In the genomic region with DNA sequence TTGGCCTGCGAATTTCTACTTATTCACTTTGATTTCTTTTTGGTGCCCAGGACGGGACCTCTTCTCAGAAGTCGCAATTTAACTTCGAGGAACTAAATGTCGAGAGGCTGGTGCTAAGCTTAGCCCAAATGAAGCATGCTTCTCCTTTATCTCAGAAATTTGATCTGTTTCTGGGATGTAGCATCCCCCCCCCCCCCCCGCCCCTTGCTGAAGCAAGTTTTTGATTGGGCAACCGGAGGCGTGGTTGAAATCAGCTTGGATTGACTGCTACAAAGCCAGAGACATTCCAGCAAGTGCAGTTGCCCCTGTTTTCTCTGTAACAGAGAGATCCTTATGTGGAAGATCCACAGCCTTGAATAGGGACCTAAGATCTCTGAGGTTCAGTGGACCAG, we compare ENCODE assay signal across 7 mouse cellular contexts. TPM values are rescaled to one million over a fixed set of nuclear protein-coding genes. Genes with fewer than 3 reads are reported as not detected.
DNase-seq lines count a peak whose midpoint lies in the region; ATAC-seq lines count a peak whose summit lies in the region.

No protein-coding gene starts in this region.

- intact Hi-C loops in left cerebral cortex, postnatal 25 days (cut with DNase I) = no loop called here

- H3K9me3 ChIP-seq in heart, embryonic 16.5 days (replicated peaks; ENCODE audit: control insufficient read depth, low read length) = no peaks in the 10 kb centered on the region

- ATAC-seq in heart, embryonic 16.5 days (replicated peaks; ENCODE audit: extremely low read depth, insufficient read depth, low FRiP score) = no peak

- DNase-seq in urinary bladder, postnatal 14 days (ENCODE audit: low spot score) = peak; percentile 19
- no peak for DNase-seq in urinary bladder, postnatal 10 days (ENCODE audit: low spot score)
- peak; percentile 23 for DNase-seq in lung, postnatal 14 days
- DNase-seq in B cell, adult 2 months = no peak
- DNase-seq in spleen, postnatal 4 days (ENCODE audit: low spot score in 2 of 2) = no peak
- no peak for DNase-seq in left cerebral cortex, postnatal 25 days (ENCODE audit: low spot score in 2 of 2)

- whole genome bisulfite sequencing in heart, embryonic 16.5 days = 42% methylated on average over 8 of the region's 8 CpGs

- H3K4me2 ChIP-seq in heart, embryonic 16.5 days (ENCODE audit: low read depth, low read length) = peak overlapping the region; percentile 64

- H3K27ac ChIP-seq in heart, embryonic 16.5 days (ENCODE audit: low read length) = no peak overlapping the region

- peak overlapping the region; percentile 60 for H3K9ac ChIP-seq in heart, embryonic 16.5 days (ENCODE audit: low read length)

- H3K4me1 ChIP-seq in heart, embryonic 16.5 days (ENCODE audit: control insufficient read depth, insufficient read depth, low read length) = peaks cover 4% of the 10 kb centered on the region; the same call in 1 of the 2 replicates

- no peaks in the 10 kb centered on the region for H3K27me3 ChIP-seq in heart, embryonic 16.5 days (ENCODE audit: control insufficient read depth, insufficient read depth, low read length)

- peaks cover 9% of the 10 kb centered on the region for H3K36me3 ChIP-seq in heart, embryonic 16.5 days (ENCODE audit: control insufficient read depth, insufficient read depth)

- H3K4me3 ChIP-seq in heart, embryonic 16.5 days (ENCODE audit: low read length) = peak overlapping the region; percentile 48

RNA-seq across cellular contexts. Expression of gene Cutc, which starts 22.8 kb away (rescaled TPM):
- polyA plus RNA-seq in heart, embryonic 16.5 days (2015; fragmentation: Nextera tagmentation; extraction: Ambion mirVana) = 10.6 and 11.4 TPM in 2 replicates
- total RNA-seq in left cerebral cortex, postnatal 25 days (2021) = 1 to 10 TPM; 5.7 to 6.1 TPM

RNA-seq across cellular contexts. Expression of gene Cox15, which starts 22.8 kb away (rescaled TPM):
- polyA plus RNA-seq in heart, embryonic 16.5 days (2015; fragmentation: Nextera tagmentation; extraction: Ambion mirVana) = 12.9 and 13.8 TPM in 2 replicates
- 10 to 100 TPM; 14.1 to 22.3 TPM for total RNA-seq in left cerebral cortex, postnatal 25 days (2021)

RNA-seq across cellular contexts. Expression of gene Entpd7, which starts 40.6 kb away (rescaled TPM):
- 5.1 TPM in 2 replicates for polyA plus RNA-seq in heart, embryonic 16.5 days (2015; fragmentation: Nextera tagmentation; extraction: Ambion mirVana)
- total RNA-seq in left cerebral cortex, postnatal 25 days (2021) = 10 to 100 TPM; 20.3 to 24.0 TPM

RNA-seq across cellular contexts. Expression of gene Abcc2, which starts 52.0 kb away (rescaled TPM):
- polyA plus RNA-seq in heart, embryonic 16.5 days (2015; fragmentation: Nextera tagmentation; extraction: Ambion mirVana) = 0.11 TPM in 1 of 2 replicates, not detected in the other
- total RNA-seq in left cerebral cortex, postnatal 25 days (2021) = under 1 TPM; 0.07 to 0.09 TPM

RNA-seq across cellular contexts. Expression of gene Slc25a28, which starts 55.4 kb away (rescaled TPM):
- 9.5 and 10.9 TPM in 2 replicates for polyA plus RNA-seq in heart, embryonic 16.5 days (2015; fragmentation: Nextera tagmentation; extraction: Ambion mirVana)
- 10 to 100 TPM; 35.8 to 36.6 TPM for total RNA-seq in left cerebral cortex, postnatal 25 days (2021)

Comparison
In these comparisons a context has a peak if more than half of its experiments do, and no peak if none do; other contexts are left out.
1. DNase-seq: peak in urinary bladder, postnatal 14 days (single experiment) and lung, postnatal 14 days (single experiment); none in urinary bladder, postnatal 10 days (single experiment), B cell, adult 2 months (0 of 2), spleen, postnatal 4 days (0 of 2) and left cerebral cortex, postnatal 25 days (0 of 2).